Mouse (Mus musculus) stomach, postnatal 0 days (tissue): ENCODE results near the gene Plpp2. TPM values are rescaled to one million over a fixed set of nuclear protein-coding genes. Genes with fewer than 3 reads are reported as not detected.

Experiments
- ATAC-seq: fragments of 200-750 bp; cut with Nextera tagmentation; 2 replicates; pipeline ENCODE4 v1.8.0; 2017; ENCODE audit not compliant: low FRiP score, low TSS enrichment
- DNase-seq: peaks from one replicate; pipeline ENCODE4 v3.0.0-alpha.2; 2016; ENCODE audit warnings: low spot score
- H3K27ac ChIP-seq: fragments of 300-500 bp; sonication (generic); replicated peaks from 2 replicates; pipeline ENCODE4 v1.5.1; 2014; ENCODE audit warnings: mild to moderate bottlenecking, control low read depth
- H3K27me3 ChIP-seq: fragments of 300-500 bp; sonication (generic); 2 replicates; pipeline ENCODE4 v1.6.1; 2014; ENCODE audit warnings: low read length; ENCODE audit not compliant: control insufficient read depth, insufficient read depth
- H3K36me3 ChIP-seq: fragments of 300-500 bp; sonication (generic); 2 replicates; pipeline ENCODE4 v1.6.1; 2014; ENCODE audit warnings: low read length, mixed read lengths; ENCODE audit not compliant: control insufficient read depth, insufficient read depth
- H3K4me1 ChIP-seq: fragments of 300-500 bp; sonication (generic); replicated peaks from 2 replicates; pipeline ENCODE4 v1.6.1; 2014; ENCODE audit warnings: antibody characterized with exemption; ENCODE audit not compliant: control insufficient read depth, insufficient read depth
- H3K4me2 ChIP-seq: fragments of 300-500 bp; sonication (generic); replicated peaks from 2 replicates; pipeline ENCODE4 v1.6.1; 2014; ENCODE audit warnings: low read depth, mild to moderate bottlenecking, control low read depth, moderate library complexity
- H3K4me3 ChIP-seq: fragments of 300-500 bp; sonication (generic); 2 replicates; pipeline ENCODE4 v1.5.1; 2014; ENCODE audit warnings: low read depth, low read length, control low read depth
- H3K9ac ChIP-seq: fragments of 300-500 bp; sonication (generic); 2 replicates; pipeline ENCODE4 v1.6.1; 2014; ENCODE audit warnings: mild to moderate bottlenecking, low read length, control low read depth, mixed read lengths
- H3K9me3 ChIP-seq: fragments of 300-500 bp; sonication (generic); 2 replicates; pipeline ENCODE4 v1.6.1; 2016; ENCODE audit warnings: low read length; ENCODE audit not compliant: control insufficient read depth
- CTCF ChIP-seq: IDR thresholded peaks from 2 replicates; pipeline ENCODE4 v1.5.1; 2016; ENCODE audit warnings: antibody characterized with exemption, low read depth, mild to moderate bottlenecking, moderate library complexity
- EP300 ChIP-seq: optimal IDR thresholded peaks from 2 replicates; pipeline ENCODE3; 2016; ENCODE audit warnings: antibody characterized with exemption
- WGBS: fragments of 180-500 bp; shearing (Covaris S2); extraction: QIAGEN DNeasy Blood & Tissue Kit; methylation state at CpG from one replicate; pipeline ENCODE4 v1.1.7; 2014; 5-methylcytosine and 5-hydroxymethylcytosine counted together
- polyA plus RNA-seq: library from polyadenylated mRNA; unstranded; fragments of >200 nt; fragmentation: Nextera tagmentation; extraction: Ambion mirVana; gene quantifications from 2 replicates; pipeline ENCODE4 v1.2.1, GENCODE M21; 2015

Plpp2 gene
- polyA plus RNA-seq, 1 experiment from 2014 or later, result 81.8 TPM

GRCm38 (mm10) chr10:79578276-79578675 lies 44.7 kb upstream of the Plpp2 start:
- no peak for TF ChIP-seq CTCF
- no peak for TF ChIP-seq EP300
- no peak overlapping the region for H3K4me3 ChIP-seq
- H3K27ac ChIP-seq, result no peak overlapping the region
- H3K4me2 ChIP-seq, result no peak overlapping the region
- no peaks in the 10 kb centered on the region for H3K9me3 ChIP-seq
- no peak for ATAC-seq
- DNase-seq, result peak; percentile 6
- no peak overlapping the region for H3K9ac ChIP-seq
- 76% methylated on average over 9 of the region's 9 CpGs for WGBS
- no peaks in the 10 kb centered on the region for H3K4me1 ChIP-seq
- H3K36me3 ChIP-seq, result no peaks in the 10 kb centered on the region
- H3K27me3 ChIP-seq, result no peaks in the 10 kb centered on the region

GRCm38 (mm10) chr10:79577376-79577775 lies 43.8 kb upstream of the Plpp2 start:
- H3K9ac ChIP-seq, result no peak overlapping the region
- no peaks in the 10 kb centered on the region for H3K27me3 ChIP-seq
- H3K36me3 ChIP-seq, result no peaks in the 10 kb centered on the region
- WGBS, result 70% methylated on average over 4 of the region's 4 CpGs
- H3K27ac ChIP-seq, result no peak overlapping the region
- no peak for TF ChIP-seq EP300
- no peak for TF ChIP-seq CTCF
- H3K9me3 ChIP-seq, result no peaks in the 10 kb centered on the region
- H3K4me2 ChIP-seq, result no peak overlapping the region
- peak; percentile 6 for DNase-seq
- no peaks in the 10 kb centered on the region for H3K4me1 ChIP-seq
- no peak overlapping the region for H3K4me3 ChIP-seq
- no peak for ATAC-seq

- TF ChIP-seq EP300, result no peak
- TF ChIP-seq CTCF, result no peak
- 71% methylated on average over 6 of the region's 6 CpGs for WGBS
- ATAC-seq (no peak), DNase-seq (peak; percentile 7)
- H3K4me2 ChIP-seq, result no peak overlapping the region
- no peaks in the 10 kb centered on the region for H3K4me1 ChIP-seq
- no peaks in the 10 kb centered on the region for H3K27me3 ChIP-seq
- no peaks in the 10 kb centered on the region for H3K36me3 ChIP-seq
- no peak overlapping the region for H3K4me3 ChIP-seq
- no peak overlapping the region for H3K9ac ChIP-seq
- no peaks in the 10 kb centered on the region for H3K9me3 ChIP-seq
- no peak overlapping the region for H3K27ac ChIP-seq
Measured at GRCm38 (mm10) chr10:79575754-79576153, 42.2 kb upstream of the Plpp2 start.

GRCm38 (mm10) chr10:79574796-79575195 lies 41.2 kb upstream of the Plpp2 start:
- no peaks in the 10 kb centered on the region for H3K36me3 ChIP-seq
- H3K9ac ChIP-seq, result no peak overlapping the region
- H3K4me3 ChIP-seq, result no peak overlapping the region
- ATAC-seq, result no peak
- no peak overlapping the region for H3K4me2 ChIP-seq
- no peaks in the 10 kb centered on the region for H3K27me3 ChIP-seq
- no peaks in the 10 kb centered on the region for H3K4me1 ChIP-seq
- H3K9me3 ChIP-seq, result no peaks in the 10 kb centered on the region
- DNase-seq, result no peak
- 85% methylated on average over 6 of the region's 6 CpGs for WGBS
- TF ChIP-seq EP300 (no peak), CTCF (no peak)
- H3K27ac ChIP-seq, result no peak overlapping the region

- Histone ChIP-seq H3K4me2 (no peak overlapping the region), H3K9me3 (no peaks in the 10 kb centered on the region), H3K27me3 (no peaks in the 10 kb centered on the region), H3K4me3 (no peak overlapping the region), H3K9ac (no peak overlapping the region), H3K27ac (no peak overlapping the region), H3K36me3 (no peaks in the 10 kb centered on the region), H3K4me1 (no peaks in the 10 kb centered on the region)
- no peak for TF ChIP-seq EP300
- TF ChIP-seq CTCF, result no peak
- no peak for DNase-seq
- no peak for ATAC-seq
- 76% methylated on average over 8 of the region's 8 CpGs for WGBS
Measured at GRCm38 (mm10) chr10:79574350-79574749, 40.8 kb upstream of the Plpp2 start.

GRCm38 (mm10) chr10:79573611-79574010 lies 40.0 kb upstream of the Plpp2 start:
- Histone ChIP-seq H3K9ac (no peak overlapping the region), H3K9me3 (no peaks in the 10 kb centered on the region), H3K4me3 (no peak overlapping the region), H3K4me1 (no peaks in the 10 kb centered on the region), H3K4me2 (no peak overlapping the region), H3K27ac (no peak overlapping the region), H3K27me3 (no peaks in the 10 kb centered on the region), H3K36me3 (no peaks in the 10 kb centered on the region)
- WGBS, result 88% methylated on average over 6 of the region's 6 CpGs
- ATAC-seq (no peak), DNase-seq (peak; percentile 8)
- TF ChIP-seq EP300 (no peak), CTCF (no peak)
